Mouse (Mus musculus) neural tube, embryonic 14.5 days (tissue): ENCODE results near the gene Bglap. TPM values are rescaled to one million over a fixed set of nuclear protein-coding genes. Genes with fewer than 3 reads are reported as not detected.

ENCODE experiments used
- ATAC-seq: fragments of 200-750 bp; cut with Nextera tagmentation; 2 replicates; pipeline ENCODE4 v1.8.0; 2017; ENCODE audit warnings: low read depth, mild to moderate bottlenecking, moderate TSS enrichment, moderate library complexity
- H3K27ac ChIP-seq: fragments of 300-500 bp; sonication (generic); 2 replicates; pipeline ENCODE4 v1.5.1; 2014; ENCODE audit warnings: low read depth, mild to moderate bottlenecking, control low read depth, low read length, moderate library complexity, mixed read lengths
- H3K27me3 ChIP-seq: fragments of 300-500 bp; sonication (generic); 2 replicates; pipeline ENCODE4 v1.6.1; 2014; ENCODE audit warnings: low read length; ENCODE audit not compliant: control insufficient read depth, insufficient read depth
- H3K36me3 ChIP-seq: fragments of 300-500 bp; sonication (generic); 2 replicates; pipeline ENCODE4 v1.6.1; 2014; ENCODE audit warnings: low read length, mixed read lengths; ENCODE audit not compliant: control insufficient read depth, insufficient read depth
- H3K4me1 ChIP-seq: fragments of 300-500 bp; sonication (generic); 2 replicates; pipeline ENCODE4 v1.6.1; 2014; ENCODE audit warnings: low read length; ENCODE audit not compliant: control insufficient read depth, insufficient read depth
- H3K4me2 ChIP-seq: fragments of 300-500 bp; sonication (generic); 2 replicates; pipeline ENCODE4 v1.6.1; 2014; ENCODE audit warnings: mild to moderate bottlenecking, low read depth, low read length, control low read depth
- H3K4me3 ChIP-seq: fragments of 300-500 bp; sonication (generic); 2 replicates; pipeline ENCODE4 v1.5.1; 2014; ENCODE audit warnings: low read depth, low read length, control low read depth, mixed read lengths
- H3K9ac ChIP-seq: fragments of 300-500 bp; sonication (generic); replicated peaks from 2 replicates; pipeline ENCODE4 v1.6.1; 2014; ENCODE audit warnings: low read depth, mild to moderate bottlenecking, control low read depth, low read length, mixed read lengths
- H3K9me3 ChIP-seq: fragments of 300-500 bp; sonication (generic); 2 replicates; pipeline ENCODE4 v1.6.1; 2016; ENCODE audit warnings: low read length; ENCODE audit not compliant: control insufficient read depth
- WGBS: fragments of 180-500 bp; shearing (Covaris S2); extraction: QIAGEN DNeasy Blood & Tissue Kit; methylation state at CpG from one replicate; pipeline ENCODE4 v1.1.7; 2014; 5-methylcytosine and 5-hydroxymethylcytosine counted together
- polyA plus RNA-seq: library from polyadenylated mRNA; unstranded; fragments of >200 nt; fragmentation: Nextera tagmentation; extraction: Ambion mirVana; gene quantifications from 2 replicates; pipeline ENCODE4 v1.2.1, GENCODE M21; 2014

Bglap gene
- polyA plus RNA-seq, 1 experiment from 2014 or later, result not detected

GRCm38 (mm10) chr3:88361612-88362313 lies 22.5 kb downstream of the Bglap start:
- ATAC-seq, result no peak
- H3K9me3 ChIP-seq, result no peaks in the 10 kb centered on the region
- no peak overlapping the region for H3K4me2 ChIP-seq
- WGBS, result 86% methylated on average over 2 of the region's 2 CpGs
- no peak overlapping the region for H3K9ac ChIP-seq
- peaks cover 48% of the 10 kb centered on the region for H3K36me3 ChIP-seq
- H3K27me3 ChIP-seq, result no peaks in the 10 kb centered on the region
- H3K4me1 ChIP-seq, result no peaks in the 10 kb centered on the region
- no peak overlapping the region for H3K4me3 ChIP-seq
- H3K27ac ChIP-seq, result no peak overlapping the region

- Histone ChIP-seq H3K4me3 (no peak overlapping the region), H3K4me1 (no peaks in the 10 kb centered on the region), H3K27ac (no peak overlapping the region), H3K27me3 (no peaks in the 10 kb centered on the region), H3K9ac (no peak overlapping the region), H3K4me2 (no peak overlapping the region), H3K36me3 (peaks cover 55% of the 10 kb centered on the region), H3K9me3 (no peaks in the 10 kb centered on the region)
- 88% methylated on average over 6 of the region's 6 CpGs for WGBS
- ATAC-seq, result no peak
Measured at GRCm38 (mm10) chr3:88361096-88361495, 23.2 kb downstream of the Bglap start.

- no peak overlapping the region for H3K9ac ChIP-seq
- H3K4me2 ChIP-seq, result no peak overlapping the region
- H3K4me1 ChIP-seq, result no peaks in the 10 kb centered on the region
- no peaks in the 10 kb centered on the region for H3K9me3 ChIP-seq
- no peak overlapping the region for H3K4me3 ChIP-seq
- no peak overlapping the region for H3K27ac ChIP-seq
- ATAC-seq, result no peak
- H3K27me3 ChIP-seq, result no peaks in the 10 kb centered on the region
- WGBS, result 74% methylated on average over 3 of the region's 3 CpGs
- peaks cover 66% of the 10 kb centered on the region for H3K36me3 ChIP-seq
Measured at GRCm38 (mm10) chr3:88359989-88360388, 24.3 kb downstream of the Bglap start.

DNA sequence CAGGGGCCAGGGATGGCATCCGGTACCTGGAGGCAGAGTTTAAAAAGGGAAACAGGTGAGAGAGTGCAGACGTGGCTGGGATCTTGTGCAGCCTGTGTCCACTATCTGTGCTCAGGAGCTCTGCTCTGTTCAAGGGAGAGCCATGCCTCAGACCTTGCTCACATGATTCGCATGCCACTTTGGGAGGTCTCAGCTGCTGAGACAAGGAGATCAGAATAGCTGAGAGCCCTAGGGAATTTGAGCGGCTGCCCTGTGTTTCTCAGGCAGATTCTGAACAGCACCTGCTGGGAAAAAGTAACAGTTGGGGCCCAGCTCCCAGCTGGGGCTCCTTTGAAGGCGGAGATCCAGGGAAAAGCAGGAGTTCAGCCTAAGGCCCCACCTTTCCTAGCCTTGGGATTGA lies 24.7 kb downstream of the Bglap start:
- H3K36me3 ChIP-seq, result peaks cover 70% of the 10 kb centered on the region
- no peak overlapping the region for H3K9ac ChIP-seq
- H3K4me3 ChIP-seq, result no peak overlapping the region
- no peak overlapping the region for H3K27ac ChIP-seq
- WGBS, result 62% methylated on average over 5 of the region's 5 CpGs
- no peak overlapping the region for H3K4me2 ChIP-seq
- no peak for ATAC-seq
- no peaks in the 10 kb centered on the region for H3K9me3 ChIP-seq
- H3K4me1 ChIP-seq, result no peaks in the 10 kb centered on the region
- H3K27me3 ChIP-seq, result no peaks in the 10 kb centered on the region

GRCm38 (mm10) chr3:88354396-88355165 lies 29.7 kb downstream of the Bglap start:
- 95% methylated on average over 8 of the region's 8 CpGs for WGBS
- no peak overlapping the region for H3K27ac ChIP-seq
- H3K9ac ChIP-seq, result no peak overlapping the region
- H3K4me3 ChIP-seq, result no peak overlapping the region
- no peaks in the 10 kb centered on the region for H3K27me3 ChIP-seq
- no peaks in the 10 kb centered on the region for H3K9me3 ChIP-seq
- no peak overlapping the region for H3K4me2 ChIP-seq
- ATAC-seq, result no peak
- H3K36me3 ChIP-seq, result peaks cover 98% of the 10 kb centered on the region
- H3K4me1 ChIP-seq, result no peaks in the 10 kb centered on the region

- Histone ChIP-seq H3K36me3 (peaks cover 98% of the 10 kb centered on the region), H3K27me3 (no peaks in the 10 kb centered on the region), H3K9ac (no peak overlapping the region), H3K27ac (no peak overlapping the region), H3K4me3 (no peak overlapping the region), H3K9me3 (no peaks in the 10 kb centered on the region), H3K4me2 (no peak overlapping the region), H3K4me1 (no peaks in the 10 kb centered on the region)
- 93% methylated on average over 9 of the region's 9 CpGs for WGBS
- no peak for ATAC-seq
Measured at GRCm38 (mm10) chr3:88352907-88353306, 31.4 kb downstream of the Bglap start.

- no peaks in the 10 kb centered on the region for H3K27me3 ChIP-seq
- 91% methylated on average over 13 of the region's 13 CpGs for WGBS
- no peak for ATAC-seq
- no peak overlapping the region for H3K27ac ChIP-seq
- H3K4me1 ChIP-seq, result no peaks in the 10 kb centered on the region
- H3K9me3 ChIP-seq, result no peaks in the 10 kb centered on the region
- H3K9ac ChIP-seq, result no peak overlapping the region
- peaks cover 95% of the 10 kb centered on the region for H3K36me3 ChIP-seq
- no peak overlapping the region for H3K4me3 ChIP-seq
- H3K4me2 ChIP-seq, result no peak overlapping the region
Measured at GRCm38 (mm10) chr3:88350732-88351131, 33.5 kb downstream of the Bglap start.

GRCm38 (mm10) chr3:88339006-88339405 lies 45.3 kb downstream of the Bglap start:
- no peak overlapping the region for H3K4me2 ChIP-seq
- H3K9ac ChIP-seq, result no peak overlapping the region
- H3K27me3 ChIP-seq, result no peaks in the 10 kb centered on the region
- no peak overlapping the region for H3K4me3 ChIP-seq
- WGBS, result 81% methylated on average over 3 of the region's 3 CpGs
- peaks cover 22% of the 10 kb centered on the region for H3K36me3 ChIP-seq
- peaks cover 15% of the 10 kb centered on the region for H3K4me1 ChIP-seq
- no peak for ATAC-seq
- H3K9me3 ChIP-seq, result no peaks in the 10 kb centered on the region
- H3K27ac ChIP-seq, result no peak overlapping the region

- Histone ChIP-seq H3K9ac (no peak overlapping the region), H3K4me2 (no peak overlapping the region), H3K9me3 (no peaks in the 10 kb centered on the region), H3K36me3 (peaks cover 15% of the 10 kb centered on the region), H3K27me3 (no peaks in the 10 kb centered on the region), H3K4me3 (no peak overlapping the region), H3K4me1 (peaks cover 15% of the 10 kb centered on the region), H3K27ac (no peak overlapping the region)
- 96% methylated on average over 7 of the region's 7 CpGs for WGBS
- ATAC-seq, result no peak
Measured at GRCm38 (mm10) chr3:88338316-88338715, 45.9 kb downstream of the Bglap start.
